Mouse (Mus musculus) embryonic stem cell, embryonic (primary cell): Measurements from ENCODE around the gene Col23a1.

Experiments
- CTCF ChIA-PET, 4 experiments: fragments of 300-600 bp in 2 of 4; fragments of 350-600 bp in 2 of 4; sonication (Branson Sonifier 250); formaldehyde crosslinking; loops; one replicate each; lab custom pipeline; 2022; ENCODE audit warnings: inconsistent platforms in 2 of 4; lab: Charles Lee
- POLR2A ChIA-PET, 4 experiments: fragments of 300-600 bp in 2 of 4; fragments of 350-600 bp in 2 of 4; sonication (Branson Sonifier 250); formaldehyde crosslinking; loops; one replicate each; lab custom pipeline; 2022; ENCODE audit warnings: antibody characterized with exemption in 4 of 4, inconsistent platforms in 1 of 4; lab: Charles Lee

The Col23a1 gene

DNA sequence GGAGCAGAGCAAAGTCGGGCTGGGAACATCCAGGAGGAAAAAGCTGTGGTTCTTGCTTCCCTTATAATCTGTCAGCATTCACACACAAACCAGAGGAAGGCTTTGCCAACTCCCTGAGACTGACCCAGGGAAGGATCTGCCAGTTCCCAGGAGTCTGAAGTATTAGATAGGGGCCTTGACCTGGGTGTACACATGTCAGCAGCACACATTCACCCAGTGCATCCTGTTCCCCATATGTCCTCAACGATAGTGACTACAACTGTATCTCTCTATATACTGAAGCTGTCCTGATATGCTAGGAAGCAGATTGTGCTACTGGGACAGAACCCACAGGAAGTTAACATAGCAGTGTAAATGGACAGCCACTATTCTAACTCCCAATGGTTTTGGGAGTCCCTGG lies 114.2 kb downstream of the Col23a1 start:
- ChIA-PET POLR2A (no interaction called here), CTCF (no interaction called here)

DNA sequence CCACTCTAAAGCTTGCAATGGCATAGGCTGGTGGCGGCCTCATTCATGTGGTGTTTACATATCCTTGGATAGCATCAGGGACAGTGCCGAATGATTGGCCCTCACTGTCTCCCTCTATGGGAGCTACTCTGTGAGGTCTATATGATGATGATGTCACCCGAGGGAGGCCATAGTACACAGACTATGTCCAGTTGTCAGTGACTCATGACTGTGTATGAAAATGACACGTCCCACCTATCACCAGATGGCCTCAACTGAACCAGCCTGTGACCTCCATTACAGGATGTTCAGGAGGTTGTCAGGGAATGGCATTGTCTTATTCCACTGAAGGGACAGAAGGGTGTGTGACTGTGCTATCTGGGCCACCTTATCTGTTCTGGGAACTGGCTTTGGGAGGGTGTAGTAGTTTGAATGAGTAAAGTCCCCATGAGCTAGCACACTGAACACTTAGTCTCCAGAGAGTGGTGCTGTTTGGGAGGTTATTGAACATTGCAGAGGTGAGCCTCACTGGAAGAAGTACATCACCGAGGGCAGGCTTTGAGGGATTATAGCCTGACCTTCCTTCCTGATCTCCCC lies 115.2 kb downstream of the Col23a1 start:
- POLR2A ChIA-PET = no interaction called here

DNA sequence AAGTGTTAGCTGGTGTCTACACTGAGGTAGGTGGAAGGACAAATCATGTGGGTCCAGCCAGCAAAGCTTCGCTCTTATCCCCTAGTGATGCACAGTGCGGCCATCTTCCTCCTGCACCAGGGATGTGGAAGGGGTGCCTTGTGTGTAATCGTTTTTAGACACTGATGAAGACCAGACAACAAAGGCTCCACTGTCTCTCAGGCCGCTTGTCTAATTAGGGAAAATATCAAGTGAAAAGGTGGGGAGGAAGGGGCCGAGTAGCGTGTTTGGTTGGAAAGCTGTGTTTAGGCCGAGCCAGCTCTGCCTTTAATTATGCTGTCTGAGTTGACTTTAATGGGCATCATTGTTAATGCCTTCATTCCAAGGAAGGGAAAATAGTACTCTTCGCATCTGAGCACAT lies 116.8 kb downstream of the Col23a1 start:
- CTCF ChIA-PET = no interaction called here

More for the DNA sequence above, 115.2 kb downstream of the Col23a1 start:
- CTCF ChIA-PET = no interaction called here

DNA sequence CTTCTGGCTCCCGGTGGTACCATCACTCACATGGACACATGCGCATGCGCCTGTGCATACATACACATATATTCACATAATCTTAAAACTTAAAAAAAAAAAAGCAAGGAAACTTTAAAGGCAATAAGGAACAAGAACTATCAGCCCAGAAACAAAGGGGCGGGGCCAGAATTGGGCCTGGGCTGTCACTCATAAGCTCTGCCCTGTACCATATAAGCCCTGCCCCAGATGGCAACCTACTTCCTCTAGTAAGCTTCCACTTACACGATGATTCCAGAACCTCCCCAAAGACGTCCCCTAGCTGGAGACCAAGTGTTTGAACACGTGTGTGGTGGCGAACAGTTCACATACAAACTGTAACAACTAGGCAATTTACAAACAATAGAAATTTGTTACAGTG lies 117.6 kb downstream of the Col23a1 start:
- ChIA-PET POLR2A (interaction anchor here in 1 of 4 experiments (0.8 kb wide), 1 partner anchor 26 kb away, joined by 3 read pairs; no protein-coding TSS in a partner anchor), CTCF (no interaction called here)

More for the DNA sequence above, 116.8 kb downstream of the Col23a1 start:
- POLR2A ChIA-PET = no interaction called here

DNA sequence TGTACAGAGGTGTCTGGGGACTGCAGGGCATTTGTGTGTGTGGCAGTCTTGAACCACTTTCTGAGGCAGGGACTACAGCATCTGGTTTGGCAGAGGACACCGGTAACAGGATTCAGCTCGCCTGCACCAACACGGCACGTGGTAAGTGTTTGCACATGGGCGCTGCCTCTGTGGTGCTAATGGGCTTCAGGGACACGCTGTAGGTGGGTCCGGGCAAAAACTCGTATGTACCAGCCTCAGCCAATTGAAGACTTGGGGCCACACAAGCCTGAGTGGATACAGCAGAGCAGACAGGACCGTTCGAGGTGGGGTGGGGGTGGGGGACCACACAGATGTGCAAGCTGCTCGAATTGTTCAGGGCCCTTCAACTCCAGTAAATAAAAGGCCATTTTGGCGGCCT lies 121.1 kb downstream of the Col23a1 start:
- CTCF ChIA-PET = no interaction called here
- POLR2A ChIA-PET = no interaction called here

DNA sequence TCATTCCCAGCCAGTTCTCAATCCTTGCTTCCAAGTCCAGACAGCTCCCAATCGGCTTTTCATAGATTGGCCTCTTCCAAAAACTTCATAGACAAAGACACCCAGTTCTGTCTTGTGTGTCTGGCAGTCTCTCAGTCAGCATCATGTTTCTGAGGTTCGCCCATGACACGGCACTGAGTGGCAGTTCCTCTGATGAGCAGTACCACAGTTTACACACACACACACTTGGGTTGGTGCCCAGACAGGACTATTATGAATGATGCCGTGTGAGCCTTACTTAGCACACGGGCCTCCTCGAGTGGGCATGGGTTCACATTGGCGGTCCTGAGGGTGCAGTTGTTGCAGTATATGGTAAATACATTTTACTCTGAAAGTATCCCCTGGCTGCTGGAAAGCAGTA lies 124.8 kb downstream of the Col23a1 start:
- CTCF ChIA-PET = interaction anchor here in 1 of 4 experiments (0.7 kb wide), 1 partner anchor 44 kb away, joined by 4 read pairs; no protein-coding TSS in a partner anchor
- POLR2A ChIA-PET = interaction anchor here in 1 of 4 experiments (0.6 kb wide), 1 partner anchor 31 kb away, joined by 3 read pairs; no protein-coding TSS in a partner anchor

DNA sequence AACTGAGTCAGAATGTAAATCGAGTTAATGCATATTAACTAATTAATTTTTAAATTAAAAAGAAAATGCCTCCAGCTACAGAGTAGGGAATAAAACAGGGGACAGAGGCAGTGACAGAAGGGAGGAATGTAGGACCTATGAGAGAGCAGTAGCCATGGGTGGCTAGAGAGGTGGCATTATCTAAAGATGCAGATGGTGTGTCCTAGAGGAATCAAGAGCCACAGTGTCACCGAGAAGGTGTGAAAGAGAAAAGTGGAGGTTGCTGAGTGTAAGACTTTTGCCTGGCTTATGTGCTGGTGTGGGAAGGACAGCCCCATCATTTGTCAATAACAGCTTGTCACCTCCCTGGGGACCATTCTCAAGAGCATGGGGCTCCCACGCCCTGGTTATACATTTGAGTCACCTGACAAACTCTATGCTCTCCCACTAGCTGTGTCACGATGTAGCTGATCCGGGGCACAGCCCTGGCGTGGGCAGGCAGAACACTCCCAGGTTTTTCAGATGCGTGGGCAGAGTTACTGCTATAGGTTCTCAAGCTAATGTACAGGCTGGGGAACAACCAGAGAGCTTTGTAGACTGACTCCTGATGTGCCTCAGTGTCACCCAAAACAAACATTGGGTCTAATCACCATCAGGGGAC lies 125.4 kb downstream of the Col23a1 start:
- CTCF ChIA-PET = interaction anchor here in 1 of 4 experiments (0.7 kb wide), 1 partner anchor 45 kb away, joined by 4 read pairs; no protein-coding TSS in a partner anchor
- POLR2A ChIA-PET = interaction anchor here in 1 of 4 experiments (0.6 kb wide), 1 partner anchor 30 kb away, joined by 3 read pairs; no protein-coding TSS in a partner anchor

DNA sequence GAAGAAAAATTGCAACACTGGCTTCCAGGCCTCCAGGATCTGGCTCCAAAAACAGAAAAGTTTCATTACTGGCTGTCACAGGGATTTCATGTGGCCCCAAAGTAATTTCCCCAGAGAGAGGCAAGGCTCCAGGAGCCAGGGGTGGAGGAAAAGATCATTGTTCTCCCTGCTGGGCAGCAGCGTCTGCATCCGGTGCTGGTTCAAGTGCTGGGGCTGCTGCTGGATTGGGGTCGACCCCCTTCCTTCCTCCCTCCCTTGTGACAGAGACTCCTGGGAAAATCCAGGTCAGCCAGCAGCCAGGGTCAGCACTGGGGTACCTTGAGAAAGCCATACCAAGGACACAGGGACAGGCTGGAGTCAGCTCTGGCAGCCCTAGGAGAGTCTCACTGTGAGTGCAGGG lies 129.1 kb downstream of the Col23a1 start:
- CTCF ChIA-PET = no interaction called here
- POLR2A ChIA-PET = interaction anchor here in 1 of 4 experiments (0.6 kb wide), 1 partner anchor 19 kb away, joined by 5 read pairs; no protein-coding TSS in a partner anchor

DNA sequence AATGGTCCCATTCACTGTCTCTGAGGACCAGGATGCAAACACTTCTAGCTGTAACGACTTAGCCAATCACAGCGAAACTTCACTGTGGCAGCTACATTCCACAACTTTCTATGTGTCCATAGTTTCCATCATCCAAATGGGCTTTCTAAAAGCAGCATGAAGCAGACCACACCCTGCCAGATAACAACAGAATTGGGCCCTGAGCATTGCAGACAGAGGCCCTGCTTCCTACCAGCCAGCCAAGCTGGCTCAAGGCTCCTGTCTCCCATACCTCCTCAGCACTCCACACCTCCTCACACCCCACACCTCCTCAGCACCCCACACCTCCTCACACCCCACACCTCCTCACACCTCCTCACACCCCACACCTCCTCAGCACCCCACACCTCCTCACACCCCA lies 132.2 kb downstream of the Col23a1 start:
- POLR2A ChIA-PET = no interaction called here
- CTCF ChIA-PET = interaction anchor here in 1 of 4 experiments (1.1 kb wide), 1 partner anchor 118 kb away, joined by 3 read pairs; no protein-coding TSS in a partner anchor

DNA sequence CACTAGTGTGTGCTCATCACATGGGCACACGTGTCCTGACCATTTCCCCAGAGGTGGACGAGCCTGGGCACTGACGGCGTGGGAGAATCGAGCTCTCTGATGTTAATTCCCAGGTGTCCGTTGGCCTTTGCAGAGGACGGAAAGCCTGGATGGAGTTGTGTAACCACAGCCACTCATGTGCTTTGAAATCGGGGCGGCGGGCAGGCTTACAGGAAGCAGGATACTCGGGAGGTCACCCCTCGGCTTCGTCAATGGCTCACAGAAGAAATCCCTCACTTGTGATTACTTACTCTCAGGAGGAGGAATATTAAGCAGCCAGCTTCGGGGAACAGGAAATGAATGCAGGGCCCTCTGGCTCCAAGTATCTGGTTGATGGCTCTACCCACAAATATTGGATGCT lies 133.0 kb downstream of the Col23a1 start:
- ChIA-PET CTCF (interaction anchor here in 2 of 4 experiments (0.5 to 1.1 kb wide), 2 partner anchors 90 to 117 kb away, joined by 3 to 8 read pairs; no protein-coding TSS in a partner anchor), POLR2A (no interaction called here)

DNA sequence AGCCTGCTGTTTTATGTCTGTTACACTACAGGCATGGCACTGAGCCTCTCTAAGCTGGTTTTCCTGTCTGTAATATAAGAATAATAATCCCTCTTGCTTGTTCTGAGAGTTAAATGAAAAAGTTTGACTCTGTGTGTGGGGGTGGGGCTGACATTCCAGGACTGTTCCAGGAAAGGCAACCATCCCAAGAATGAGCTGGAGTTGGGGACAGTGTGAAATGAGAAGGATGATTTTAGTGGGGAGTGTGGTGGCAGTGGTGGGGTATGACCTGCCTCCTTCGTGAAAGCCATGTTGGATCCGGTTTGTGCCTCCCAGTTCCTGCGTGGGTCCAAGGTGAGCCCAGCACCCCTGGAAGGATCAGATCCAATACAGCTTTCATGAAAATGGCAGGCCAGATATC lies 136.4 kb downstream of the Col23a1 start:
- ChIA-PET POLR2A (interaction anchor here in 2 of 4 experiments (0.7 to 1.7 kb wide), 2 partner anchors 9 to 314 kb away, joined by 3 to 5 read pairs; no protein-coding TSS in a partner anchor), CTCF (no interaction called here)

DNA sequence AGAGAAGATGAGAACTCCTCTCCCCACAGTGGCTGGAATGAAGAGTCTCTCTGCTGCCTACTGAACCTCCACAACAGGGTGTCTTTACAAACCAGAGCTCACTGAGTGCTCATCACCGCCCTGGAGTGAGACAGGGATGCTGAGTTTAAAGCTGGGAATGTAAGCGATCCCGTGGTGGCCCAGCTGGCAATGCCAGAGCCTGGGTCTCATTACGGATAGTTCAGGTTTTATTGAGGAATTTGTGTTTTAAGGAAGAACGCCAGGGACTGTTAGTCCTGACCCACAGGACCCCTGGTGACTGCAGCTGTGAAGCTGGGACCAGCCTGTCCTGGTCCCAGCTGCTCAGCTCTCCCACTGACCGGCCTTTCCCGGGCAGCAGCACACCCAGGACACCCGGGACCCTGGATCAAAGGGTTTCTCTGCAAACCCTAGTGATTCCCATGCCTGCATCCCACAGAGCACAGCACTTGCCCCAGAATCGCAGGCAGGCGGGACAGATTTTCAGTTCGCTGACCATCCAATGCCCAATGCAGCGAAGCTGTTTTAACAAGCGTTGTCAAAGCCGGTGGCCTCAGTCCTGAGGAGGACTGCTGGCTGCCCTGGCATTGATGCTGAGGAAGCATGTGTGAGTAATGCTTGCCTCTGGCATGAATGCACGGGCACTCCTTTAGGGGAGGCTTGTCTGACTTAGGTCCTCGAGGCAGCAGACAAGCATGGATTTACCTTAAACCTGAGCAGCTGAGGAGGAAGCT lies 139.9 kb downstream of the Col23a1 start:
- ChIA-PET CTCF (interaction anchor here in 1 of 4 experiments (0.6 kb wide), 1 partner anchor 88 kb away, joined by 3 read pairs; no protein-coding TSS in a partner anchor), POLR2A (no interaction called here)

DNA sequence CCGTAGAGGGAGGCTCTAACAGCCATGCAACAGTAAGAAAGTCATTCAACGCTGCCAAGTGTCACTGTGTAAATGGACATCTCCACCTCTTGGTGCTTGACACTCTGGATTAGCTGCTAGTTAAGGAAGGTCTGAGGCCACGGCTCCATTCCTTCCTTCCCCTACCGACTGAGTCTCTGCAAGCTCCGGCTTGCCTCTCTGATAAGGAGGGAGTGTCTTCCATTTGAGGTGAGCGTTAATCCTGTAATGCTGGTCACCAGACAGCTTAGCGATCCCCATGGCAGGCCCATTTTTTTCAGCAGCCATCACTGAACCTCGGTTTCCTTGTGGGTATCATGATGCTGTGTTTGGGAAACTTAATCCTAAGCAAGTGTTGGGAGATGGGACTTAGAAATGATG lies 140.5 kb downstream of the Col23a1 start:
- ChIA-PET CTCF (interaction anchor here in 1 of 4 experiments (0.6 kb wide), 1 partner anchor 88 kb away, joined by 3 read pairs; no protein-coding TSS in a partner anchor), POLR2A (no interaction called here)

DNA sequence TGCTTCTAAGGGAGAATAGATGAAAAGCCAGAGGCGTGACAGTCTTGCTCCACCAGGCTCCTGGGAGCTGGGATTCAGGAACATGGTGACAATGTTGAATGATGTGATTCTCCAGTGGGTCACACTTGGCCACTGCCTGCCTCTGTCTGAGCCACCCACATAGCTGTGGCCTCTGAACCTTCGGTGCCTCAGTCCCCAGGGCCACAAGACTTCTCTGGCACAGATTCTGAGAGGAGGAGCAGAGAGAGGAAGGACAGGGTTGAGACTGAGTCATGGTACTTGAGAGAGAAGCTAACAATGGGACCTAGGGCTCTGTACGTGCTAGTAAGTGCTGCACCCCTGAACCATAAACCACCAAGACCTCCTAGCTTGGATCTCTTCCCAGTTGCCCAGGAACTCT lies 141.6 kb downstream of the Col23a1 start:
- POLR2A ChIA-PET = interaction anchor here in 1 of 4 experiments (0.5 kb wide), 1 partner anchor 27 kb away, joined by 10 read pairs; no protein-coding TSS in a partner anchor
- CTCF ChIA-PET = interaction anchor here in 1 of 4 experiments (1.3 kb wide), 1 partner anchor 108 kb away, joined by 3 read pairs; no protein-coding TSS in a partner anchor

DNA sequence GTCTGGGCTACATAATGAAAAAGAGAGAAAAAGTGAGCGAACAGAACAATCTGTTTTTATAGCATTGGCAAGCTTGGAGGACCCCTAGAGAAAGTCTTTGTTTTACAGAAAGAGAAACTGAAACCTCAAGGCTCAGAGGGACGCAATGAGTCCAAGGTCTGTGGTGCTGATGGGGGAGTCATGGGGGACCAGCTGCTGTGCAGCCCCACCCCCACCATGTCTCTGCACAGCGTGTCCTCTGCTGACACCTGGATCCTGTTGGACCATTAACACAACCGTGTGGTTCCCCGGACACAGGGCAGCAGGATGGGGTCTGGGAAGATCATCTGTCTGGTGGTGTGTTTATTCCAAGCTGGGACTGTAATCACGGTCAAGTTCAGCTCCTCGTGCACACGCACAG lies 142.2 kb downstream of the Col23a1 start:
- CTCF ChIA-PET = interaction anchor here in 1 of 4 experiments (0.6 kb wide), 1 partner anchor 250 kb away, joined by 3 read pairs; no protein-coding TSS in a partner anchor
- POLR2A ChIA-PET = interaction anchor here in 1 of 4 experiments (0.6 kb wide), 1 partner anchor 34 kb away, joined by 4 read pairs; no protein-coding TSS in a partner anchor

DNA sequence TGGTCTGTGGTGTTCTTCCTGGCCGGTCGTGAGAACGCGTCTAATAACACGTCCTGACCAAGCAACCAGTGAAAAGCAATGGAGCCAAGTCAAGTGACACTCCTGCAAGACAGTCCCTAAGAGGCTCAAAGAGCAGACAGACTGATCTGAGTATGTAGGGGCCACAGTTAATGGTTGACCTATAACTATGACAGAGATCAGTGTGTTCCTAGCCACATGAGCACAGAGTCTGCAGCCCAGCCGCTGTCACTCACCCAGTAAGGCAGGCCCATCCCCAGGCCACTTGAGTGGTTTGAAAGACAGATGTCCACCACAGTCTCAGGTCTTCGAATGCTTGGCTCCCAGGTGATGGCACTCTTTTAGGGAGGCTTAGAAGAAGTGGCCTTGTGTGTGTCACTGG lies 152.3 kb downstream of the Col23a1 start:
- ChIA-PET POLR2A (no interaction called here), CTCF (no interaction called here)

DNA sequence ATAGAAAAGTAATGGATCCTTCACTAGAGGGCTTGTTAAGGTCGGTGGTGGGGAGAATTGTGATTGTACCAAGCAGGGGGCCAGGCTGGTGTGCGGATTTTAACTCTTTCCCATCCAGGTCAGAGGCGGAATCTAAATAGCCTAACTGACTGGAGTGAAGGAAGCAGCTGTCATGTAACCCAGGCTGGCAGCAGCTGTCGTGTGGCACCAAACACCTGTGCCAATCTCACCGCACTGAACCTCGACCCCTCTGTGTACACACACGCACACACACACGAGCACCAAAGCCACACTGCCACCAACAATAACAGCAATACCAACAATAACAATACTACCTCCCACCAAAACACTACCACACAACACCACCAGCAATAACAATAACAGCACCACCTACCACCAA lies 152.9 kb downstream of the Col23a1 start:
- ChIA-PET CTCF (interaction anchor here in 1 of 4 experiments (0.9 kb wide), 1 partner anchor 116 kb away, joined by 3 read pairs; no protein-coding TSS in a partner anchor), POLR2A (no interaction called here)

DNA sequence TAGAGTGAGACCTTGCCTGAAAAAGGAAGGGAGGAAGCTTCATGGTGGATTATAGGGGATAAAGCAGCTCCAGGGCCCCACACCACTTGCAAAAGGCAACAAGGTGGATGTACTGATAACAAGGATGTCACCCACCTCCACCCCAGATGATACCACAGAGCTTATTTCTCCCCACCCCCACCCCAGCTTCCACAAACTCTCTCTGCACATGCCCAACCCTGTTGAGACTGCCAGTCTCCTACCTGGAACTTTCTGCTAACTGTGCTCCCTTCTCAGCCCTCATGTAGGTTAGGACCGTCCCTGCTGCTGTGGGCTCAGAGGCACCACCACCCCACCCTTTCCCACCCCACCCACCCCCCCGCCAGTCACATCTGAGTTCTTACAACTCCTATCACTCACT lies 154.1 kb downstream of the Col23a1 start:
- CTCF ChIA-PET = interaction anchor here in 2 of 4 experiments (0.6 to 1.2 kb wide), 2 partner anchors 79 to 96 kb away, joined by 3 to 4 read pairs; no protein-coding TSS in a partner anchor

DNA sequence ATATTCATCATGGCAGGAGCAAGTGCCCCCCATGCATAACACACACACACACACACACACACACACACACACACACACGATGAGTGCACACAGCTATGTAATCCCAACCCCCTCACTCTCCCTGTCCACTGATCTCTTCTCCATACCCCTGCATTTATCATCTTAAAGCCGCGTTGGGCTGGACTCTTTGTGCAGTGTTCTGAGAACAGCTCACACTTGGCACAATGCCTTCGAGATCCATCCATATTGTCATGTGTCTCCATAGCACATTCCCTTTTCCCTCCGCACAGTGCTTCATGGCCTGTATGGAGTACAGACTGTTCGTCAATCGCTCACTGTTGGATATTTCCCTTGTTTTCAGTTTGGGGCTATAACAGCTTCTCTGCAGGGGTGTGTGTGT lies 154.9 kb downstream of the Col23a1 start:
- ChIA-PET CTCF (interaction anchor here in 1 of 4 experiments (1.2 kb wide), 1 partner anchor 95 kb away, joined by 4 read pairs; no protein-coding TSS in a partner anchor), POLR2A (interaction anchor here in 1 of 4 experiments (0.6 kb wide), 1 partner anchor 132 kb away, joined by 4 read pairs; no protein-coding TSS in a partner anchor)

More for the DNA sequence above, 154.1 kb downstream of the Col23a1 start:
- POLR2A ChIA-PET = no interaction called here
